Mouse (Mus musculus) bone marrow macrophage, adult 2 months (primary cell): Measurements from ENCODE around the gene Rbak. TPM values are rescaled to one million over a fixed set of nuclear protein-coding genes. Genes with fewer than 3 reads are reported as not detected.

ENCODE experiments used
- H3K27ac ChIP-seq: 2 replicates; pipeline ENCODE4 v1.5.1; 2012; ENCODE audit warnings: low read depth, low read length; ENCODE audit not compliant: insufficient read depth
- H3K4me1 ChIP-seq: 2 replicates; pipeline ENCODE4 v1.6.1; 2012; ENCODE audit warnings: low read length; ENCODE audit not compliant: control insufficient read depth, insufficient read depth
- H3K4me3 ChIP-seq: 2 replicates; pipeline ENCODE4 v1.5.1; 2012; ENCODE audit warnings: mild to moderate bottlenecking, low read length, moderate library complexity; ENCODE audit not compliant: insufficient read depth
- CTCF ChIP-seq: IDR thresholded peaks from 2 replicates; pipeline ENCODE4 v1.5.1; 2012; ENCODE audit warnings: low read depth, mild to moderate bottlenecking, low read length, moderate library complexity
- POLR2A ChIP-seq: IDR thresholded peaks from 2 replicates; pipeline ENCODE4 v1.6.1; 2012; ENCODE audit warnings: mild to moderate bottlenecking, low read depth, low read length, borderline replicate concordance
- polyA plus RNA-seq: library from polyadenylated mRNA; stranded (reverse); fragments of >200 nt; gene quantifications from 2 replicates; pipeline ENCODE4 v1.2.4, GENCODE M21; 2012; ENCODE audit not compliant: missing spikeins, insufficient read depth, insufficient read length

Rbak gene
- polyA plus RNA-seq, 1 experiment: 7.2 TPM

DNA sequence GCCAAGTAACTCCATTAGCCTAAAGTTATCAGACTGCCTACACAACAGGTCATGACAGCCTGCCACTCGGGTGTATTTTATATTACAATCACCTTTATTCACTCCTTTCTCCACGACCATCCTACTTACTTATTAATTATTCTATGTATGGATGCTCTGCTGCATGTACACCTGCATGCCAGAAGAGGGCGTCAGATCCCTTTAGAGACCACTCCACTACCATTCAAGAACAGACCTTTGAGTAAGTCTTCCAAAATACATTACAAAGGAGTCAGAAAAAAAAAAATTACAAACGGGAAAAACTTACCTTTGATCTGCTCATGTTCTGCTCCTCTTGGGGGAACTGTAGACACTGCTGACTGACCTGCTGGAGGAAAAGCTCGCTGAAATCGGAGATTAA, 1.4 kb downstream of the Rbak start:
- H3K4me3 ChIP-seq: no peak overlapping the region
- TF ChIP-seq POLR2A: no peak
- TF ChIP-seq CTCF: no peak

DNA sequence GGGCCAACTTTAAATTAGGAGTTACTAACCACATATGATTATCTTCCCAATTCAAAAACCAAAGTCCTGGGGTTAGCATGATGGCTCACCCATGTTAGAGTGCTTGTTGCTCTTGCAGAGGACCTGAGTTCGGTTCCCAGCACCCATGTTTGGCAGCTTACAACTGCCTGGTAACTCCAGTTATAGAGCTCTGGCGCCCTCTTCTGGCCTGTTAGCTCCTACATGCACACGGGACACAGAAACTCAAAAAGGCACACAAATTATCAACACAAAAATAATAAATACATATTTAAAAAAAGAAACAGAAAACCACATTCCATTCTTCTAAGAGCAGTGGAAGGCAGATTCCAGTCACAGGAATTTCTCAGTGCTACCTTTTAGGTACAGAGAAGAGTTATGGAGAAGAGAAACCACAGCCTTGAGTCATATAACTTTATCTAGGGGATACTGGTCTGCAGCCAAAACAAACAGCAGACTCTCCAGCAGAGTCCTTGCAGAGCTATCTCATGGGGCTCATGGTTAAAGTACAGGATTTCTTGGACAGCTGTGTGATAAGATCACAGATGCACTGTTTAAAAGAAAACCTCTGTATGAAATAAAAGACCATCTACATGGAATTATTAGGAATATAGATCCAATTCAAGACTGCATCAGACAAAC, 2.9 kb downstream of the Rbak start:
- Histone ChIP-seq H3K4me3 (no peak overlapping the region), H3K27ac (no peak overlapping the region), H3K4me1 (peaks cover 5% of the 10 kb centered on the region)
- TF ChIP-seq CTCF: no peak
- no peak for TF ChIP-seq POLR2A

More for the DNA sequence above, 1.4 kb downstream of the Rbak start:
- no peak overlapping the region for H3K27ac ChIP-seq
- H3K4me1 ChIP-seq: peaks cover 5% of the 10 kb centered on the region

DNA sequence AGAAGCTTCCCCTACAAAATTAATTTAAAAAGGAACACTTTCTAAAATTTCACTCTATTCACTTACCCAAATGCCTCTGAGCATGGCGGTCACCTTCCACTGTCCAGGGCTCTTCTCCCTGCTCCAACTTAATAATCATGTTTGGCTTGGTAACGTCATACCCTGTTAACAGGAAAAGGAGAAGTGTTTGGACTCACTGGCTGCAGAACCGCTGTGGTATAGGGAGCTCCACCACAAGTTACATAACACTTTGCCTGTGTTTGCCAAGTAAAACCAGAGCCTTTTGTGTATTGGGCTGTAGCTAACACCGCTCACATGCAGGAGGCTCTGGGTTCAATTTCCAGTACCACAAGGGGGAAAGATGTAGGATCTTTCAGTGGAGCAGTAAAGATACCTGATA, 4.6 kb downstream of the Rbak start:
- Histone ChIP-seq H3K4me1 (peaks cover 5% of the 10 kb centered on the region), H3K4me3 (no peak overlapping the region), H3K27ac (no peak overlapping the region)
- no peak for TF ChIP-seq CTCF
- no peak for TF ChIP-seq POLR2A

DNA sequence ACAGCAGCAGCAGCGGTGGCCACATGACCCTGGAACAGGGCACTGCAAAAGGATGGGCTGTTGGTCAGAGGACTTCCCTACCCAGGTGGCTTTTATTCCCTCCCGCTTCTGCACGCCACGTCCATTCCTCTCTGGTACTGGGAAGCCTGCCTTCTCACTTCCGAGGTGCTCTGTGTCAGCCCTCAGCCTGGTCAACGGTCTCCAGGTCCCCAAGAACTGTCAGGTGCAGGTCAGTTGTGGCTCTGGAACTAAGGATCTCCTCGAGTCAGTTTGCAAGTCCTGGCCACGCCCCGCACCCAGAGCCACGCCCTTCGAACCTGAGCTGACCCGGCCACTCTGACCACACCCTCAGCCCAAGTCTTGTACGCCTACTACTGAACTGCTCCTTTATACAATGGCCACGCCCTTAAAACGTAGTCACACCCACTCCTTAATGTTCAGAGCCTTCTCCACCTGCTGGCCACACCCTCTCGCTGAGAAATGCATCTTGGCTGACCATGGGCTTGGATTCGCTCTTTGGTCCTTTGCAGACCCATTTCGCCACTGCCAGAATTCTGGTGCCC, 15.0 kb downstream of the Rbak start:
- H3K27ac ChIP-seq: no peak overlapping the region
- TF ChIP-seq POLR2A (no peak), CTCF (no peak)
- peak overlapping the region; percentile 12; the same call in 1 of the 2 replicates for H3K4me3 ChIP-seq
- no peaks in the 10 kb centered on the region for H3K4me1 ChIP-seq

DNA sequence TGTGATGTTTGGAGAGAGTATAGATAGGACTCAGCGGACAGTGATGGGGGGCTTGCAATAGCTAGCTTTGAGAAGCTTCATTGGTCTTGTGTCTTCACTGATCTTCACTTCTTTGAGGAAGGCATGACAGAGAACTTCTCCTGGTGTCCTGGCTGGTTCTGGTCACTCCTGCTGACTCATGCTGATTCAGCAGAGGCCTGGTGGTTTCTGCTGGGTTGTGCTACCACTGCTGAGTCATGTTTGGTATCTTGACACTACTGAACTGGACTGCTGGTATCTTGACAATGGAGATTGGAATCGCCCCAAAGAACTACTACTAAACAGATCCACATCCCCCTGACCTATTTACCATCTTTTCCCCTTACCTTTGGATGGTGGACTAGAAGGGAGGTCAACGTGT, 25.0 kb downstream of the Rbak start:
- no peaks in the 10 kb centered on the region for H3K4me1 ChIP-seq
- H3K4me3 ChIP-seq: no peak overlapping the region
- no peak for TF ChIP-seq POLR2A
- no peak for TF ChIP-seq CTCF
- no peak overlapping the region for H3K27ac ChIP-seq

DNA sequence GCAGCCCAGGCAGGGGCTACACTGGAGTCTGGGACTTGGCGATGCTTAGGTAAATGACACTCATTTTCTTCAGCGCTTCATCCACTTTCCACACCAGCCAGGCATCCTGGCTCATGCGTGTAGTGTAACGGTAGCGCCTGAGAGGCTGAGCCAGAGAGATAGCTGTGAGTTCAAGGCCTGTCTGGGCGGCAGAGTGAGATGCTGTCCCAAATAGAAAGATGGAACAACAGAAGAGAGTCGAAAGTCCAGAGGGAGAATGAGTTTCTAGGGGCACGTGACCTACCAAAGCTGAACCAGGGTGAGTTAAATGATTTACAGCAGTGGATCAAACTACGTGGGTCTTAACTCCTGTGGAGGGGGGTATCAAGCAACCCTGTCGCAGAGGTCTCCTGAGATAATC, 26.8 kb downstream of the Rbak start:
- TF ChIP-seq CTCF (no peak), POLR2A (no peak)

DNA sequence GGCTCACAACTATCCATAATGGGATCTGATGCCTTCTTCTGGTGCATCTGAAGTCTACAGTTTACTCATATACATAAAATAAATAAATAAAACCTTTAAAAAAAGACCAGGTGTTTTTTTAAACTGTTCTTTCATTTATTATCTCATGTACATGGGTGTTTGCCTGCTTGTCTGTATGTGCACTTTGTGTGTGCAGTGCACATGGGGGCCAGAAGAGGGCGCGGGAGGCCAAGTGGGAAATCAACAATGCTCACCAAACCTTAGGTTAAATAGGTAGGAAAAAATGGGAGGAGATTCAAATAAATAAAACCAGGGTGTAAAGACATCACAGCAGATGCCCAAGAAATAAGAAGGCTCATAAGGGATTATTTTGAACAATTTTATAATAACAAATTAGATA, 30.5 kb downstream of the Rbak start:
- Histone ChIP-seq H3K4me1 (no peaks in the 10 kb centered on the region), H3K27ac (no peak overlapping the region), H3K4me3 (no peak overlapping the region)
- no peak for TF ChIP-seq CTCF
- no peak for TF ChIP-seq POLR2A

More for the DNA sequence above, 26.8 kb downstream of the Rbak start:
- no peak overlapping the region for H3K27ac ChIP-seq
- H3K4me1 ChIP-seq: no peaks in the 10 kb centered on the region
- H3K4me3 ChIP-seq: no peak overlapping the region

DNA sequence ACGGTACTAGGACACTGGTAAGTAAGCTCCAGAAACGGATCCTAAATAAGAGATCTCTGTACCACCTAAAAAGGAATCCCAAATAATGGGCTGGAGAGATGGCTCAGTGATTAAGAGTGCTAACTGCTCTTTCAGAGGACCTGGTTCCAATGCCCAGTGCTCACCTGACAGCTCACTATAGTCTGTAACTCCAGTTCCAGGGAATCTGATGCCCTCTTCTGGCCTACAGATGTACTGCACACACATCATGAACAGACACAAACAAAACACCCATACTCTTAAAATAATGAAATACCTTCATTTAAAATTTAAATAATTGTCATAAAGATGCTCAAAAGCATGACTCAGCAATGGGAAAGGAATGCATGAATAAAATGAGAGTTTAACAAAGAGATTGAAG, 31.0 kb downstream of the Rbak start:
- H3K4me3 ChIP-seq: no peak overlapping the region
- H3K4me1 ChIP-seq: no peaks in the 10 kb centered on the region
- TF ChIP-seq CTCF (no peak), POLR2A (no peak)
- H3K27ac ChIP-seq: no peak overlapping the region

DNA sequence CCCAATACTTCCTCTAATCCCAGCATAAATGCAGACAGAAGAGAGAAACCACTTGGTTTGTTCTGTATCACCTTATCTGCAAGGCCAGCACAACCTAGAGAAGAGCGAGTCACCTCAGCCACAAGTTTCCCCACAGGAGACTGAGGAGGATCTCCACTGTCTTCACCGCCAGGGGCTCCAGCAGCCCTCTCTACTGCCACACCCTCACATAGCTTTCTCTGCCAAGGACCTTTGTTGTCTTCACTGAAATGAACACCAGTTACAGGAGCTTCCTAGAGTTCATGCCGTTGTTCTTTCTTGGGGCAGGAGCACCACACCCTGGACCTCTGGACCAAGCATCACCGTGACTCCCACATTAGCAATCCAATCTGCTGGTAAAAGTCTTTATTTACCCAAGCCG, 31.9 kb downstream of the Rbak start:
- no peak for TF ChIP-seq CTCF
- TF ChIP-seq POLR2A: no peak
- H3K4me1 ChIP-seq: no peaks in the 10 kb centered on the region
- no peak overlapping the region for H3K4me3 ChIP-seq
- no peak overlapping the region for H3K27ac ChIP-seq

DNA sequence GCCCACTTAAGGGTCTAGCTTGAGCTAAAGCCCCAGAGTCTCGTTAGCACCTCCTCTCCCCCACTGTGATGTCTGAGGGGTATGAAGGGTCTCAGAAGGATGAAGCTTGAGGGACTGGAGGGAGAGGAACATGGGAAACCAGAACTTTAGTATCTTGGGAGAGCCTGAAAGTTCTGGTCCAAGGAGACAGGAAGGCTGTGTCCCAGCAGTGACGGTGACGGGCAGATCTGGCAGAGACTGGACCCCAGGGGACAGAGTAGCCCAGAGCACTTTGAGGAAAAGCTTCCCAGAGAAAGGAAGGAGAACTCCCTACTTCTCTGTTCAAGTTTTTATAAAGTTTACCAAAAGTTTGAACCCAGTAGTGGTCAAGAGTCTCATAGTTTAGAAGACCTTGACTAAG, 33.1 kb downstream of the Rbak start, which contains the start of gene Olfr718-ps1:
Olfr718-ps1 (minus strand) TSS at position 101 of the 400 bp plus-strand sequence.
- TF ChIP-seq CTCF: no peak
- no peak for TF ChIP-seq POLR2A
- H3K27ac ChIP-seq: no peak within 1 kb of the TSS
- no peak within 1 kb of the TSS for H3K4me3 ChIP-seq
- no peaks in the 10 kb centered on the region for H3K4me1 ChIP-seq
